Mouse (Mus musculus) subcutaneous adipose tissue, adult 2 months (tissue): ENCODE results near the gene Fetub. TPM values are rescaled to one million over a fixed set of nuclear protein-coding genes. Genes with fewer than 3 reads are reported as not detected.

Source experiments
- polyA plus RNA-seq: library from polyadenylated mRNA; depleted of rRNA; stranded (reverse); fragments of >200 nt; gene quantifications from 2 replicates; pipeline ENCODE4 v1.2.3, GENCODE M21; 2012; ENCODE audit warnings: low replicate concordance; rRNA removed

The Fetub gene
- polyA plus RNA-seq, result 0.32 TPM in 2 replicates

DNA sequence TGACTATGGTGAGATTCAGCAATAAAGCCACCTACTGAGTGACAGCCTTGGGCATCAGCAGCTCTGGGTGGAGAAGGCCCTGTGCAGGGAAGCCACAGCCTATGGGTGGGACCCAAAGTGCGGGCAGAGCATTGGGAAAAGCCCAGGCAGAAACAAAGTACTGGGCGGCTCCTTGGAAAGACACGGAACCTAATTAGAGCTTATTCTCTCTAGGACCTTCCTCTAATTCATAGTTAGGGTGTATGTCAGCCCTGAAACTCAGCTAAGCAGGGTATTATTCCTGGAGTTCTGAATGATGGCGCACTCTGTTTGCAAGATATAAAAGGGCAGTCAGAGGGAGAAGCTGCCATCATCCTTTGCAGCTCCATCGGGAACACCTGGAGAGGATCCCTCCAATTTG, at the start of gene Fetub:
TSS of gene Fetub (plus strand) at position 301 of the 400 bp plus-strand sequence.

DNA sequence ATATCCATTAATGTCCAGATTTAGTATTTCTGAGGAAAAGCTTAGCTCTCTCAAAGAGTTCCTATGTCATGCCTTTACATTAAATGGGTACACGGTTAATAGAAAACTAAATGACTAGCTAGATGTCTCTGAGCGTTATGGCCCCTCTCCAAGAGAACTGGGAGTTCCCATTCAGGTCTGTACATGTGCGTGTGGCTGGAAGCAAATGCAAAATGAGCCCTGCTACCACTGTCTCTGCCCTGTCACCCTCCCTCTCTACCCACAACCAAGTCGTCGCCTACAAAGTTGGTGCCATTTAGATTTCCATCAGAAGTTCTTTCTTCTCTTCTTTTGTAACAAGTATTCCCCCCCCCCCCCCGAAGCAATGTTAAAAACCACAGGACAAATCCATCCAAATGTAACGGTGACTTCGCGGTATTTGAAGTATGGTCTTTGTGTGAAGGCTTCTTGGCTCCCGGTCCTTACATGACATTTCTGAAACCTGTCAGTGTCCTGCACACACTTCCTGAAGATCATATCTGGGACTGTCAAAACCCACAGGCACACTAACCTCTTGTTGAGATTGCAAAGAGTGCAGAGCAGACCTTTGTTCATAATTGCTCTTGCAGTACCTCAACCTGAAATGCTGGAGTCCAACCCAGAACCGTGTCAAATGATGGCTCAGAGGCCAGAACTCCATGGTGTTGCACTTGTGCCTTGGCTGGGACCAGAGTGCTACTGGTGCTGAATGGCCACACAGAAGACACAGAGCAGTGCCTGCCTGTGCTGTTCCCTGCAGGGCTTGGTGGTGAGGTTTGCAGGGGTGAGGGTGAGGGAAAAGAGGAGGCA, 27.2 kb upstream of the Fetub start, which contains the start of gene Ahsg:
TSS of gene Ahsg (plus strand) at position 595 of the 828 bp plus-strand sequence.

DNA sequence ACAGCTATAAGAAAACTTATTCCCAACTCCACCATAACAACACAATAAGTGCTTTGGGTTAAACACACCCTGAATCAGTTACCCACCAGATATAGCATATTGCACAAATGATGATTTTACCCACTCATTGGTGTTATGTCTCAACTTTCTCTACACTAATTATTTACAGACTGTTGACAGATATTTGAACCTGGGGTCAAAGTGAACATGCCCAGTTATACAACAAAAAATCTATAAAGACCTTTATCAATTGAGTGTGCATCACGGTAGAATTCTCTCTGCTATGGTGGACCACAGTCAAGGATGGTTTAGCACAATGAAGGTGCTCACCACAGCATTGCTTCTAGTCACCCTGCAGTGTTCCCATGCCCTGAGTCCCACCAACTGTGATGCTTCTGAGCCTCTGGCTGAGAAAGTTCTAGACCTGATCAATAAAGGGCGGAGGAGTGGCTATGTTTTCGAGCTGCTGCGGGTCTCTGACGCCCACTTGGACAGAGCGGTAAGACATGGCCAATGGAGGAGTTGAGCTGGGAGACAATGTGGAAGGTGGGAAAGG, 32.8 kb downstream of the Fetub start, which contains the start of gene Hrg:
TSS of gene Hrg (plus strand) at position 233 of the 556 bp plus-strand sequence.

Other genes starting within 250 kb of the Fetub start
- not detected in 2 replicates for gene Crygs, start 106.8 kb upstream of the Fetub start, polyA plus RNA-seq
- 17.4 and 19.5 TPM in 2 replicates for gene Tbccd1, start 60.7 kb upstream of the Fetub start, polyA plus RNA-seq
- gene Dnajb11, start 60.5 kb upstream of the Fetub start, polyA plus RNA-seq, result 13.3 and 17.3 TPM in 2 replicates
- 4.6 and 4.9 TPM in 2 replicates for gene Ahsg, start 27.1 kb upstream of the Fetub start, polyA plus RNA-seq
- 0.22 TPM in 1 of 2 replicates, not detected in the other for gene Hrg, start 32.7 kb downstream of the Fetub start, polyA plus RNA-seq
- gene Kng2, start 111.1 kb downstream of the Fetub start, polyA plus RNA-seq, result 2.1 and 9.5 TPM in 2 replicates
- gene Kng1, start 139.5 kb downstream of the Fetub start, polyA plus RNA-seq, result 0.23 and 0.27 TPM in 2 replicates
- gene Eif4a2, start 189.1 kb downstream of the Fetub start, polyA plus RNA-seq, result 156 and 191 TPM in 2 replicates
- gene Rfc4, start 209.4 kb downstream of the Fetub start, polyA plus RNA-seq, result 0.60 and 0.67 TPM in 2 replicates
- 1,213 and 4,906 TPM in 2 replicates for gene Adipoq, start 228.2 kb downstream of the Fetub start, polyA plus RNA-seq